Mouse (Mus musculus): ENCODE results near the gene Ckap2. TPM values are rescaled to one million over a fixed set of nuclear protein-coding genes. Genes with fewer than 3 reads are reported as not detected.

Gene Ckap2
- polyA plus RNA-seq, 1 experiment from 2014 or later, result 50.3 TPM

DNA sequence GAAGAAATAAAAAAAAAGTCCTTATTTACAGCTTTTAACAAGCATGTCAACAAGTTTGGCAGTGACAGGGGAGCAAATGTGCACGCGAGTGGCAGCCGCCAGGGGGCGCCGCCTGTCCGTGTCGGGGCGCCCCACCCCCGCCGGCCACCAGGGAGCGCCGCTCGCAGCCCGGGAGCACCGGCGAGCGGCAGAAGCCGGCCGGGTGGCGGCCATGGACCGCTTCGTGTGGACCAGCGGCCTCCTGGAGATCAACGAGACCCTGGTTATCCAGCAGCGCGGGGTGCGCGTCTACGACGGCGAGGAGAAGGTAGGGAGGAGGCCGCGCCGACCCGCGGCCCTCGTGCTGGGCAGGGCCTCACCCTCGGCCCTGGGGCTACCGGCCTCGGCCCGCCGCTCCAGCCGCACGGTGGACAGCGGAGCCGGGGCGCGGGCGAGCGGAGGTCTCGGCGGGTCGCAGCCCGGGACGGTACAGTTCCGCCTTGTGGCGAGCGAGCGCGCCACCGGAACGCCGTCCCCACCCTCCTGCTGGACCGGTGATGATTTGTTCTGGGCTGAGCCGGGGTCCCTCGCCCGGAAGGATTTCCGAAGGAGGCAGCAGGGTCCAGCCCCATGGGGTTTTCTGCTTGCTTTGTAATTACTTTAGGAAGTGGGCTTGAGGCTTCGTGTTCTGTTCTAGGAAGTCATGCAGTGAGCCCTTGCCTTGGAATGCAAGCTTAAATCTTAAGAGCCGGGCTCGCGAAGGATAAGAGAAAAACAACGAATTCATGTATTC is 7.2 kb upstream of the Ckap2 start, which contains the start of gene Vps36:
Gene Vps36, plus strand, starts transcription at position 150 of the 772 bp plus-strand sequence.
- under 1% methylated on average over 64 of the region's 73 CpGs for WGBS
- H3K4me3 ChIP-seq, result peak within 1 kb of the TSS; percentile 85
- peak within 1 kb of the TSS; percentile 59 for H3K4me2 ChIP-seq (replicated peaks)
- no peaks in the 10 kb centered on the region for H3K9me3 ChIP-seq
- peak within 1 kb of the TSS; percentile 92 for H3K9ac ChIP-seq
- H3K27me3 ChIP-seq, result no peaks in the 10 kb centered on the region
- ATAC-seq (ENCODE audit: insufficient number of reproducible peaks, insufficient read depth, low FRiP score, low TSS enrichment), result peak; percentile 93
- peaks cover 7% of the 10 kb centered on the region; the same call in 1 of the 2 replicates for H3K4me1 ChIP-seq
- no peaks in the 10 kb centered on the region; the same call in 1 of the 2 replicates for H3K36me3 ChIP-seq
- H3K27ac ChIP-seq, result peak within 1 kb of the TSS; percentile 98

DNA sequence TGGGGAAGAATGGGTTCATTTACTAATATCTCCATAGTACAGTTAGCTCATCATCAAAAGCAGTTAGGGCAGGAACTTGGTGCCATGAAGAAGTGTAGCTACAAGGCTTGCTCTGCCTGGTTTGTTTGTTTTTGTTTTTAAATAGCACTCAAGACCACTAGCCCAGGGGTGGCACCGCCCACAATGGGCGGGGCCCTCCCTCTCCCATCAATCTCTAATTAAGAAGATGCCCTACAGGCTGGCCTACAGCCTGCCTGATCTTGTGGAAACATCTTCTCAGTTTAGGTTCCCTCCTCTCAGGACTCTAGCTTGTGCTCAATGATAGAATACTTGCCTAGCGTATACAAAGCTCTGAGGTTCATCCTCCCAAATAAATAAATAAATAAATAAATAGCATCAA is 735 bp downstream of the Ckap2 start:
- Histone ChIP-seq H3K4me3 (peak overlapping the region; percentile 81), H3K27ac (peak overlapping the region; percentile 87; the same call in 1 of the 2 replicates), H3K36me3 (no peaks in the 10 kb centered on the region), H3K27me3 (no peaks in the 10 kb centered on the region), H3K4me2 (replicated peaks) (peak overlapping the region; percentile 58), H3K9me3 (no peaks in the 10 kb centered on the region), H3K9ac (peak overlapping the region; percentile 66), H3K4me1 (peaks cover 10% of the 10 kb centered on the region; the same call in 1 of the 2 replicates)
- 0% methylated on average over 3 of the region's 3 CpGs for WGBS
- ATAC-seq (ENCODE audit: insufficient number of reproducible peaks, insufficient read depth, low FRiP score, low TSS enrichment), result peak; percentile 35; the same call in 1 of the 2 replicates

DNA sequence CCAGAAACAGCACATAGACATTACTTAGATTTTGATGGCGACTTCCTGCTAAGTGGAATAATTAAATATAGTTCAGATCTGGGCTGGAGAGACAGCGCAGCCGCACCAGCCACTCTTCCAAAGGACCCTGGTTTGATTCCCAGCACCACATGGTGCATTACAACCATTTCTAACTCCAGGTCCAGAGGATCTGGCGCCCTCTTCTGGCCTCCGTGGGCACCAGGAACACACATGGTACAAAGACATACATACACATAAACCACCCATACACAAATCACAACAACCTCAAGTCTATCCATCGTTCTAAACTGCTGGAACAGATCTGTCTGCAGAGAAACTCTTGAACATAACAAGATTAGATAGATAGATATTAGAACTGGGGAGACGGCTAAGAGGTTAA is 9.7 kb downstream of the Ckap2 start:
- H3K9me3 ChIP-seq, result peaks cover 5% of the 10 kb centered on the region; the same call in 1 of the 2 replicates
- WGBS, result 98% methylated on average over 7 of the region's 7 CpGs
- no peak overlapping the region for H3K4me2 ChIP-seq (replicated peaks)
- no peak overlapping the region for H3K9ac ChIP-seq
- H3K27me3 ChIP-seq, result no peaks in the 10 kb centered on the region
- H3K27ac ChIP-seq, result no peak overlapping the region
- no peak overlapping the region for H3K4me3 ChIP-seq
- no peaks in the 10 kb centered on the region for H3K4me1 ChIP-seq
- ATAC-seq (ENCODE audit: insufficient number of reproducible peaks, insufficient read depth, low FRiP score, low TSS enrichment), result no peak
- peaks cover 43% of the 10 kb centered on the region for H3K36me3 ChIP-seq

DNA sequence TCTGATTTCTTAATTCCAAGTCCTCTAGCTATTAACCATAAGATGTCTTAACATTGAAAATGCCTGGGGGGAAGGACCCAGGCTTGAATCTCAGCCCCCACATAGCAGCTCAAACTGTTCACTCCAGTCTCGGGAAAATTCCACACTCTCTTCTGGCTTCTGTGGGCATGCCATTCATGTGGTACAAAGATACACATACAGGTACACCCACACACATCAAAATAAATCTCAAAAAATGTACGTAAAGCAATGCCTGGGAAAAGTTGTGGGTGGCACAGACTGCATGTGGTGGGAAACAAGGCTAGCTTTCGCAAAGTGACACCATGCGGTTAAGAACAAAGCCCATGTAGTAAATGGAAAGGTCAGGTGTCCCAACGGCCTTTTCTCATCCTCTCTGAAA is 16.5 kb downstream of the Ckap2 start:
- no peak overlapping the region for H3K9ac ChIP-seq
- peaks cover 29% of the 10 kb centered on the region for H3K36me3 ChIP-seq
- WGBS, result 88% methylated on average over 5 of the region's 5 CpGs

DNA sequence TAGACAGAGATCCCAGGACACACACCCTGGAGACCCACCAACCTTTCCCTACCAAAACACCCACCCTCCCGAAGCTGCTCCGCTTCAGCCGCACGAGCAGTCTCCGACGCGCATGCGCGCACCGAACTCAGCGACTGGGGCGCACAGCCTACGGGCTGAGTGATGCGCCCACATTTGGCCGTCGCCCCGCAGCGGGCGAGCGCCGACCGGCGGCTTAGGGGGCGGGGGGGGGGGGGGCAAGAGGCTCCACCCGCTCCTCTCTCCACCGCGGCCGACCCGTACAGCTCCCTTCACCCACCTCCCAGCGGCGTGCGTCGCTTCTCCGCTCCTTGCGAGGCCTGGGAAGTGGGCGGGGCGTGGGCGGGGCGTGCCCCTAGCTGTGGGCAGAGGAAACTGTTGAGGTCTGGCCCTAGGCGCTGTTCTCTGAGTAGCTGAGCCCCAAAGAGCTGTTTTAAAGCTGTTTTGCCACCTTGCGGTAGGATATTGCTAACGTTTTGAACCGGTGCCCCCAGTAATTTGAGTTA is 19.5 kb downstream of the Ckap2 start, which contains the start of gene Nek3:
Gene Nek3, minus strand, starts transcription at position 356 of the 524 bp plus-strand sequence.
- H3K4me2 ChIP-seq (replicated peaks), result peak within 1 kb of the TSS; percentile 50
- H3K27me3 ChIP-seq, result no peaks in the 10 kb centered on the region
- H3K4me3 ChIP-seq, result peak within 1 kb of the TSS; percentile 52
- peaks cover 5% of the 10 kb centered on the region; the same call in 1 of the 2 replicates for H3K4me1 ChIP-seq
- H3K9ac ChIP-seq, result peak within 1 kb of the TSS; percentile 52
- ATAC-seq (ENCODE audit: insufficient number of reproducible peaks, insufficient read depth, low FRiP score, low TSS enrichment), result peak; percentile 97
- peaks cover 22% of the 10 kb centered on the region for H3K36me3 ChIP-seq
- no peaks in the 10 kb centered on the region for H3K9me3 ChIP-seq
- H3K27ac ChIP-seq, result peak within 1 kb of the TSS; percentile 81
- under 1% methylated on average over 31 of the region's 43 CpGs for WGBS

More for the DNA sequence above, 16.5 kb downstream of the Ckap2 start:
- Histone ChIP-seq H3K27me3 (no peaks in the 10 kb centered on the region), H3K9me3 (no peaks in the 10 kb centered on the region), H3K4me3 (no peak overlapping the region), H3K27ac (no peak overlapping the region), H3K4me2 (replicated peaks) (no peak overlapping the region), H3K4me1 (peaks cover 5% of the 10 kb centered on the region; the same call in 1 of the 2 replicates)
- ATAC-seq (ENCODE audit: insufficient number of reproducible peaks, insufficient read depth, low FRiP score, low TSS enrichment), result no peak

DNA sequence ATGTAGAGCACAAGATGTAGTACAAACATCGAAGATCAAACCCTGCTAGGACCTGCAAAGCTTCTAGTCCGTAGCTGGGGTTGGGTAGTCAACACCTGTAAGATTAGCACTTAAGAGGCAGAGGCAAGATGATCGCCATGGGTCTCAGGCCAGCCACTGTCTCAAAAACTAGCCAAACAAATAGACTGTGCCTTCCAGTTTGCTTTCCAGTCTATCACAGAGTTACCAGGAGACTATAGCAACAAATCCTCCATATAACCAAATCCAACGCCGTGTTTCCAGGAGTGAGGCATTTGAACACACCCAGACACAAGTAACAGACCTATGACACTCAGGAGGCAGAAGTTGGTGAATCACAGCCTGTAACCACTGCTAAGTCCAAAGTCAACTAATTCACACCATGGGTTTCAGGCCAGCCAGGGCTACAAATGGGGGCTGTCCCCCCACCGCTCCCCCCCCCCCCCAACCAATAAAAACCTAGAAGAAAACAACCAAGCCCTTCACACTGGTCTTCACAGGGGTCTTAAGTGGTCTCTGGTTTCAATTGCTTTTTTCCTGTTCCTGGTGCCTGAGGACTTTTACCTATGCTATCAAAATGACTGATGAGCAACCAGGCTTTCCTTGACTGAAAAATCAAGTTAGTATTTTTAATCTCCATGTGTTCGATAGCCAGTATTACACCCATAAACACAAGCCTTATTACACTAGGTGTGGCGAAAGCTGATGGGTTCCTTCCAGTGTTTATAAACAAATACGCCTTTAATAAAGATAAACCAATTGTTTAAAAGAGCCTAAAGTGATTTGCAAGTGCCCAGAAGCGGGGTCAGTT is 20.2 kb downstream of the Ckap2 start:
- Histone ChIP-seq H3K27me3 (no peaks in the 10 kb centered on the region), H3K9me3 (no peaks in the 10 kb centered on the region), H3K36me3 (peaks cover 19% of the 10 kb centered on the region), H3K27ac (peak overlapping the region; percentile 81), H3K4me2 (replicated peaks) (peak overlapping the region; percentile 50), H3K9ac (peak overlapping the region; percentile 52), H3K4me1 (peaks cover 5% of the 10 kb centered on the region; the same call in 1 of the 2 replicates), H3K4me3 (peak overlapping the region; percentile 52)
- ATAC-seq (ENCODE audit: insufficient number of reproducible peaks, insufficient read depth, low FRiP score, low TSS enrichment), result peak; percentile 3; the same call in 1 of the 2 replicates
- WGBS, result 54% methylated on average over 10 of the region's 10 CpGs

DNA sequence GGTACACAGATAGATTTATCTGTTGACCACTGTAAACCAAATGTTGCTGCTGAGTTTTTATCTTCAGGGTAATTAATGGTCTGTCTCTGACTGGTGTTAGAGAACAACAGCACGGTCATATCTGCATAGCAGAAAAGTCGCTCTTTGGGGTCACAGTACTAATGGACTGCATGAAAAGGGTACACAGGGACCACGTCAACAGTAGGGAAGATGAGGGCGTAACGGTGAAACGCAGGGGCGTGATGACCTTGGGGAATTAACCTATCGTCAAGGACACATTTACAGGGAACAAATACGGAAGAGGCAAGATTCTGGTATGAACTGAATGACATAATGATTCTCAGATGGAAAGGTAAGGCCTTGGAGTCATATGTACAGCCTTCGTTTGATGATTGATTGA is 21.2 kb downstream of the Ckap2 start:
- ATAC-seq (ENCODE audit: insufficient number of reproducible peaks, insufficient read depth, low FRiP score, low TSS enrichment), result no peak
- peaks cover 19% of the 10 kb centered on the region for H3K36me3 ChIP-seq
- no peaks in the 10 kb centered on the region for H3K27me3 ChIP-seq
- WGBS, result 82% methylated on average over 10 of the region's 10 CpGs
- no peak overlapping the region for H3K4me2 ChIP-seq (replicated peaks)
- no peak overlapping the region for H3K4me3 ChIP-seq
- H3K9ac ChIP-seq, result no peak overlapping the region
- no peak overlapping the region for H3K27ac ChIP-seq
- H3K9me3 ChIP-seq, result no peaks in the 10 kb centered on the region
- H3K4me1 ChIP-seq, result peaks cover 5% of the 10 kb centered on the region; the same call in 1 of the 2 replicates

DNA sequence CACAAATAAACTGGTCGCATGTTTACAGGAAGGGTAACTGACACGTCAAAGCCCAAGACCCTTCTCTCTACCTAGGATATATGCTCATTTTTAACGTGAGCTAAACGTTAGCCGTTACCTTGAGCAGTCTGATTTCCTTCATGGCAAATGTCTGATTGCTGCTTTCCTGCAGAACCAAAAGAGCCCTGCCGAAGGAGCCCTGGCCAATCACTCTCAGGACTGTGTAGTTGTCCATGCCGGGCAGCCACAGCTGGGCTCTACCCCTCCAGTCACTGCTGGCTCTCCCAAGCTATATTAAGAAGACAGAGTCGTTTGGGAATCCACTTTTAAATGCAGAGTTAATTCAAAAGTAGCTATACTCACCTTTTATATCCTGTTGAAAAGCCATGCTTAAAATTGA is 23.4 kb downstream of the Ckap2 start:
- Histone ChIP-seq H3K4me3 (no peak overlapping the region), H3K36me3 (peaks cover 10% of the 10 kb centered on the region; the same call in 1 of the 2 replicates), H3K27ac (no peak overlapping the region), H3K9me3 (no peaks in the 10 kb centered on the region), H3K4me1 (peaks cover 5% of the 10 kb centered on the region; the same call in 1 of the 2 replicates), H3K27me3 (no peaks in the 10 kb centered on the region), H3K4me2 (replicated peaks) (no peak overlapping the region), H3K9ac (no peak overlapping the region)
- 85% methylated on average over 8 of the region's 8 CpGs for WGBS
- no peak for ATAC-seq (ENCODE audit: insufficient number of reproducible peaks, insufficient read depth, low FRiP score, low TSS enrichment)

DNA sequence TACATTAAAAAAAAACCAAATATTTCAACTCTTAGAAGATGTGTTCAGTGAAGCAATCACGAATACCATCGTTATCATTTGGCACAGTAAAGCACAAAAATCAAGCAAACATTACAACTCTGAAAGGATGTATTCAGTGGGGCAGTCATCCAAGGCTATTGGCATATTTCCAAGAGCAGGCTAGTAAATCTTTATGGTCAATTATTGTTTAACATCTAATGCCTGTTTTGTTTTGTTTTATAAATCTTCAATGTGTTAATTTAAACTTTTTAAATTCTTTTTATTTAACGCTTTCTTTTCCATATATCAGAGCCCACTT is 35.3 kb downstream of the Ckap2 start:
- Histone ChIP-seq H3K4me1 (no peaks in the 10 kb centered on the region), H3K27ac (no peak overlapping the region), H3K9me3 (no peaks in the 10 kb centered on the region), H3K4me3 (no peak overlapping the region), H3K9ac (no peak overlapping the region), H3K27me3 (no peaks in the 10 kb centered on the region), H3K4me2 (replicated peaks) (no peak overlapping the region), H3K36me3 (peaks cover 5% of the 10 kb centered on the region; the same call in 1 of the 2 replicates)
- no peak for ATAC-seq (ENCODE audit: insufficient number of reproducible peaks, insufficient read depth, low FRiP score, low TSS enrichment)
- 95% methylated on average over 3 of the region's 3 CpGs for WGBS

DNA sequence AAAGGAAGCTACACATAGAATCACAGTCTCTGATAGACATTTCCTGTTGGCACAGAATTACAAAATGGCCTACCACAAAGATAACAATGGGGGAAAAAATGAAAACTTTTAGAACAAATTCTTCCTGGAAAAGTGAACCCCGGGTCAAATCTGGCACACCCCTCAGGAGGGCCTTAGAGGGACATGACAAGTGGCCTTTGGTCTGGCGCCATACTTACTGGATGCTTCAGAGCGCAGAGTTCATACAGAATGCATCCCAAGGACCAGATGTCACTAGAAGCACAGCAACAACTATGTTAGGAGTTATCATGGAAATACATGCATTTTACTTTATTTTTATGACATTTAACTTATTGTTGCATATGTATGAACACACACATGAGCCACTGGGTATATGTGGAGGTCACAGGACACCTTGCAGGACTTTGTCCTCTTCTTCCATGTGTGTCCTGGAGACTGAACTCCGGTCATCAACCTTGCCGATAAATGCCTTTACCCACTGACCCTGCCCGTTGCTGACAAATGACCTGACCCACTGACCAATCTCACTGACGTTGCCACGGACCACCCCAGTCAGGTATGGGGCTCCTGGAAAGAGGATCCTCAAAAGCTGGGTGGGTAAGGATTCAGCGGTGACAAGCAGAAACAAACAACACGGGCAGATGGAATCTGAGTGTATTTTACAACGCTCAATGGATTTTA is 35.8 kb downstream of the Ckap2 start:
- Histone ChIP-seq H3K9ac (no peak overlapping the region), H3K4me2 (replicated peaks) (no peak overlapping the region), H3K27me3 (no peaks in the 10 kb centered on the region), H3K27ac (no peak overlapping the region), H3K9me3 (no peaks in the 10 kb centered on the region), H3K36me3 (peaks cover 5% of the 10 kb centered on the region; the same call in 1 of the 2 replicates), H3K4me1 (no peaks in the 10 kb centered on the region), H3K4me3 (no peak overlapping the region)
- 86% methylated on average over 11 of the region's 11 CpGs for WGBS
- no peak for ATAC-seq (ENCODE audit: insufficient number of reproducible peaks, insufficient read depth, low FRiP score, low TSS enrichment)

DNA sequence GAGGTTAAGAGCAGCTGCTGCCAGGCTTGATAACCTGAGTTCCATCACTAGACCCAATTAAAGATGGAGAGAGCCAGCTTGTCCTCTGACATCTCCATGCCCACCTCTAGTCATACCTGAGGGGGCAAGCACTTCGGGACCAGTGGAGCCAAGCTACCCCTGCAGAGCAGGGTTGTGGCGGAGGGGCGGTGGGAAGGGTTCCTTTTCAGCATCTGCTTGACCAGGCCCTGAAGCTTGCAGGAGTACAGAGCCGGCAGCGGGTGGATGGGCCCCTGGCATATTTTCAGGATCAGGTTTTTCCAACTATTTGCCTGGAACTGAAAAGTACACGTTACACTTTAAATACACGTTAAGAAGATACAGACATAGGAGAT is 37.3 kb downstream of the Ckap2 start:
- H3K36me3 ChIP-seq, result peaks cover 3% of the 10 kb centered on the region; the same call in 1 of the 2 replicates
- H3K4me2 ChIP-seq (replicated peaks), result no peak overlapping the region
- no peaks in the 10 kb centered on the region for H3K9me3 ChIP-seq
- no peak overlapping the region for H3K27ac ChIP-seq
- WGBS, result 87% methylated on average over 7 of the region's 7 CpGs
- H3K27me3 ChIP-seq, result no peaks in the 10 kb centered on the region
- H3K4me1 ChIP-seq, result no peaks in the 10 kb centered on the region
- H3K9ac ChIP-seq, result no peak overlapping the region
- H3K4me3 ChIP-seq, result no peak overlapping the region
- ATAC-seq (ENCODE audit: insufficient number of reproducible peaks, insufficient read depth, low FRiP score, low TSS enrichment), result no peak
